8 mouse cellular contexts compared by ENCODE assay signal in the genomic region with DNA sequence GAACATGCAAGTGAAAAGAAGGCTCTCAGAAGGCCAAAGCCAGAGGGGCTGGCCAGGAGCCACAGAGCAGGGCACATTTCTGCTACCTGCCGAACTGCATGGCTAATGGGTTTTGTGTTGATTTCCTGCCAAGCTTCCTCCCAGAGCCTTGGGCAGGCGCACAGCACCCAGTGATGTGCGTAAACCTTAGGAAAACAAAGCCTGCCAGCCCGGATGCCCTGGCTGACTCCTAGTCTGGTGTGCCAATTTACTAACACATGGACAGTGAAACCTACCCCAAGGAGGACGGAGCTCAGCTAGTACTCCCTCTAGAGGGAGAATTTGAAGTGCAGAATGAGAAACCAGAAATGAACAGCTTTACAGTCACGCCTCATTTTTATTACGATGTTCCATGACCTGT. TPM values are rescaled to one million over a fixed set of nuclear protein-coding genes. Genes with fewer than 3 reads are reported as not detected.
DNase-seq lines count a peak whose midpoint lies in the region; ATAC-seq and TF ChIP-seq lines count a peak whose summit lies in the region.

No protein-coding gene starts in this region.

- WGBS in kidney, embryonic 14.5 days: 54% methylated on average over 7 of the region's 7 CpGs
- WGBS in stomach, postnatal 0 days: 55% methylated on average over 7 of the region's 7 CpGs

- no peak for ATAC-seq in kidney, embryonic 14.5 days (ENCODE audit: low FRiP score, low TSS enrichment)
- ATAC-seq in stomach, postnatal 0 days (ENCODE audit: low FRiP score, low TSS enrichment): no peak

- peak; percentile 87 for DNase-seq in kidney, adult 11 months
- peak; percentile 68 for DNase-seq in CD4-positive, CD25-positive, alpha-beta regulatory T cell, adult 2 months (ENCODE audit: low read depth, low spot score)
- peak; percentile 64 for DNase-seq in adrenal gland, postnatal 25 days
- DNase-seq in gastrocnemius, postnatal 36 days: peak; percentile 11 to 22
- DNase-seq in lung, adult 18-20 months: peak; percentile 41 to 63
- DNase-seq in stomach, postnatal 0 days (ENCODE audit: low spot score): no peak
- DNase-seq in embryo, embryonic 10 days (ENCODE audit: low spot score): no peak

- H3K36me3 ChIP-seq in kidney, embryonic 14.5 days (ENCODE audit: control insufficient read depth, insufficient read depth, low read length): peaks cover 27% of the 10 kb centered on the region; the same call in 1 of the 2 replicates
- peaks cover 14% of the 10 kb centered on the region for H3K36me3 ChIP-seq in stomach, postnatal 0 days (ENCODE audit: control insufficient read depth, insufficient read depth, low read length)

- H3K9ac ChIP-seq in kidney, embryonic 14.5 days (ENCODE audit: low read depth, low read length): no peak overlapping the region
- no peak overlapping the region for H3K9ac ChIP-seq in stomach, postnatal 0 days (ENCODE audit: low read length)

- no peaks in the 10 kb centered on the region for H3K9me3 ChIP-seq in kidney, embryonic 14.5 days (ENCODE audit: control insufficient read depth, low read length)
- H3K9me3 ChIP-seq in stomach, postnatal 0 days (ENCODE audit: control insufficient read depth, low read length): no peaks in the 10 kb centered on the region

- H3K4me2 ChIP-seq in kidney, embryonic 14.5 days (replicated peaks; ENCODE audit: low read depth, low read length): no peak overlapping the region
- H3K4me2 ChIP-seq in stomach, postnatal 0 days (replicated peaks; ENCODE audit: low read depth): no peak overlapping the region

- TF ChIP-seq CTCF in stomach, postnatal 0 days (IDR thresholded peaks at IDR 0.05; ENCODE audit: low read depth): peak; percentile 59

- H3K4me1 ChIP-seq in kidney, embryonic 14.5 days (ENCODE audit: control insufficient read depth, insufficient read depth, low read length): no peaks in the 10 kb centered on the region
- H3K4me1 ChIP-seq in stomach, postnatal 0 days (replicated peaks; ENCODE audit: control insufficient read depth, insufficient read depth): no peaks in the 10 kb centered on the region

- H3K4me3 ChIP-seq in kidney, embryonic 14.5 days (ENCODE audit: low read length): no peak overlapping the region
- no peak overlapping the region for H3K4me3 ChIP-seq in stomach, postnatal 0 days (ENCODE audit: low read depth, low read length)

- no peak overlapping the region for H3K27ac ChIP-seq in kidney, embryonic 14.5 days (ENCODE audit: low read depth, low read length)
- H3K27ac ChIP-seq in stomach, postnatal 0 days (replicated peaks): no peak overlapping the region

- intact Hi-C loops in gastrocnemius, postnatal 36 days (cut with DNase I): no loop called here

- no peaks in the 10 kb centered on the region for H3K27me3 ChIP-seq in kidney, embryonic 14.5 days (ENCODE audit: control insufficient read depth, insufficient read depth, low read length)
- no peaks in the 10 kb centered on the region for H3K27me3 ChIP-seq in stomach, postnatal 0 days (ENCODE audit: control insufficient read depth, insufficient read depth, low read length)

- no peak for TF ChIP-seq EP300 in stomach, postnatal 0 days (optimal IDR thresholded peaks at IDR 0.05)

RNA-seq across cellular contexts. Expression of gene Fam114a1, which starts 50.0 kb away (rescaled TPM):
- 19.5 and 30.2 TPM in 2 replicates for polyA plus RNA-seq in kidney, embryonic 14.5 days (2014; fragmentation: Nextera tagmentation; extraction: Ambion mirVana)
- 14.9 and 23.7 TPM in 2 replicates for total RNA-seq in adrenal gland, postnatal 25 days (2021)
- total RNA-seq in gastrocnemius, postnatal 36 days (2021): 10 to 100 TPM; 10.0 to 12.4 TPM
- 28.1 and 31.0 TPM in 2 replicates for polyA plus RNA-seq in stomach, postnatal 0 days (2015; fragmentation: Nextera tagmentation; extraction: Ambion mirVana)

RNA-seq across cellular contexts. Expression of gene Tlr6, which starts 59.9 kb away (rescaled TPM):
- 0.49 and 0.86 TPM in 2 replicates for polyA plus RNA-seq in kidney, embryonic 14.5 days (2014; fragmentation: Nextera tagmentation; extraction: Ambion mirVana)
- 1.3 and 3.7 TPM in 2 replicates for total RNA-seq in adrenal gland, postnatal 25 days (2021)
- total RNA-seq in gastrocnemius, postnatal 36 days (2021): 1 to 10 TPM; 1.0 TPM
- 0.34 and 0.57 TPM in 2 replicates for polyA plus RNA-seq in stomach, postnatal 0 days (2015; fragmentation: Nextera tagmentation; extraction: Ambion mirVana)

Comparison
In these comparisons a context has a peak if more than half of its experiments do, and no peak if none do; other contexts are left out.
1. DNase-seq: peak in kidney, adult 11 months (single experiment), CD4-positive, CD25-positive, alpha-beta regulatory T cell, adult 2 months (single experiment), adrenal gland, postnatal 25 days (single experiment), gastrocnemius, postnatal 36 days (2 of 2) and lung, adult 18-20 months (2 of 2); none in stomach, postnatal 0 days (single experiment) and embryo, embryonic 10 days (single experiment).